Mouse (Mus musculus) liver, postnatal 0 days (tissue): ENCODE measurements around the gene Lgals12. TPM values are rescaled to one million over a fixed set of nuclear protein-coding genes. Genes with fewer than 3 reads are reported as not detected.
A peak's percentile ranks its signal among the peaks of the same experiment; 100 is the strongest.

Source experiments
- ATAC-seq: fragments of 200-750 bp; cut with Nextera tagmentation; 2 replicates; pipeline ENCODE4 v1.8.0; 2017; ENCODE audit warnings: mild to moderate bottlenecking, moderate library complexity
- DNase-seq: peaks from one replicate; pipeline ENCODE4 v3.0.0-alpha.2; 2016
- H3K27ac ChIP-seq: fragments of 300-500 bp; sonication (generic); 2 replicates; pipeline ENCODE4 v1.5.1; 2014; ENCODE audit warnings: antibody characterized with exemption, moderate library complexity, mild to moderate bottlenecking, low read depth
- H3K27me3 ChIP-seq: fragments of 300-500 bp; sonication (generic); 2 replicates; pipeline ENCODE4 v1.6.1; 2014; ENCODE audit warnings: low read length, control low read depth, mixed read lengths; ENCODE audit not compliant: insufficient read depth
- H3K36me3 ChIP-seq: fragments of 300-500 bp; sonication (generic); replicated peaks from 2 replicates; pipeline ENCODE4 v1.6.1; 2014; ENCODE audit warnings: mild to moderate bottlenecking, control low read depth, low read length, moderate library complexity, mixed read lengths; ENCODE audit not compliant: insufficient read depth
- H3K4me1 ChIP-seq: fragments of 300-500 bp; sonication (generic); 2 replicates; pipeline ENCODE4 v1.6.1; 2014; ENCODE audit warnings: antibody characterized with exemption, mild to moderate bottlenecking, control low read depth; ENCODE audit not compliant: insufficient read depth
- H3K4me2 ChIP-seq: fragments of 300-500 bp; sonication (generic); 2 replicates; pipeline ENCODE4 v1.6.1; 2014; ENCODE audit warnings: low read depth, mild to moderate bottlenecking, low read length, moderate library complexity, mixed read lengths
- H3K4me3 ChIP-seq: fragments of 300-500 bp; sonication (generic); 2 replicates; pipeline ENCODE4 v1.5.1; 2014; ENCODE audit warnings: low read depth, low read length
- H3K9ac ChIP-seq: fragments of 300-500 bp; sonication (generic); replicated peaks from 2 replicates; pipeline ENCODE4 v1.6.1; 2014; ENCODE audit warnings: mild to moderate bottlenecking, moderate library complexity
- H3K9me3 ChIP-seq: fragments of 300-500 bp; sonication (generic); 2 replicates; pipeline ENCODE4 v1.6.1; 2016; ENCODE audit warnings: mild to moderate bottlenecking, control low read depth, low read length, mixed read lengths
- CTCF ChIP-seq: sonication (generic); IDR thresholded peaks from 2 replicates; pipeline ENCODE4 v1.5.1; 2016; ENCODE audit warnings: antibody characterized with exemption, low read depth
- EP300 ChIP-seq: IDR thresholded peaks from 2 replicates; pipeline ENCODE4 v1.6.1; 2016; ENCODE audit warnings: antibody characterized with exemption, low read depth, mild to moderate bottlenecking
- WGBS: fragments of 180-500 bp; shearing (Covaris S2); extraction: QIAGEN DNeasy Blood & Tissue Kit; methylation state at CpG from one replicate; pipeline ENCODE4 v1.1.7; 2014; ENCODE audit not compliant: insufficient replicate concordance; 5-methylcytosine and 5-hydroxymethylcytosine counted together
- polyA plus RNA-seq: library from polyadenylated mRNA; unstranded; fragments of >200 nt; fragmentation: Nextera tagmentation; extraction: Ambion mirVana; gene quantifications from 2 replicates; pipeline ENCODE4 v1.2.1, GENCODE M21; 2015

Lgals12 gene
- polyA plus RNA-seq, 1 experiment from 2014 or later: not detected

DNA sequence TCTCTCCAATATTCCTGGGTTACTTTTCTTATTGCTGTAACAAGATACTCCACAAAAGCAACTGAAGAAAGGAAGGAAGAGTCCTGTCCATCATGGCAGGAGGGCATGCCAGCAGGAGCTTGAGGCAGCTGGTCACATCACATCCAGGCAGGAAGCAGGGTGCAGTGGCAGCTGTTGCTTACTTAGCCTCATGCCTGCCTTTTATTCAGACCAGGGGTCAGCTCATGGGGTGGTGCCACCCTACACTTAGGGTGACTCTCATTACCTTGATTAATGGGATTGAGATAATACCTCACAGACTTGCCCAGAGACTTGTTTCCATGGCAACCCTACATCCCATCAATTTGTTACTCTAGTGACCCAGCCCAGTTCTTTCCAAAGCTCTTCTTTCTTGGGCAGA lies 2.0 kb downstream of the Lgals12 start:
- no peak overlapping the region for H3K9ac ChIP-seq
- DNase-seq (no peak), ATAC-seq (no peak)
- H3K36me3 ChIP-seq: no peaks in the 10 kb centered on the region
- no peak for TF ChIP-seq EP300
- TF ChIP-seq CTCF: no peak
- H3K4me3 ChIP-seq: no peak overlapping the region
- H3K4me2 ChIP-seq: no peak overlapping the region
- peaks cover 8% of the 10 kb centered on the region for H3K4me1 ChIP-seq
- H3K27ac ChIP-seq: no peak overlapping the region
- H3K9me3 ChIP-seq: no peaks in the 10 kb centered on the region
- peaks cover 9% of the 10 kb centered on the region; the same call in 1 of the 2 replicates for H3K27me3 ChIP-seq

DNA sequence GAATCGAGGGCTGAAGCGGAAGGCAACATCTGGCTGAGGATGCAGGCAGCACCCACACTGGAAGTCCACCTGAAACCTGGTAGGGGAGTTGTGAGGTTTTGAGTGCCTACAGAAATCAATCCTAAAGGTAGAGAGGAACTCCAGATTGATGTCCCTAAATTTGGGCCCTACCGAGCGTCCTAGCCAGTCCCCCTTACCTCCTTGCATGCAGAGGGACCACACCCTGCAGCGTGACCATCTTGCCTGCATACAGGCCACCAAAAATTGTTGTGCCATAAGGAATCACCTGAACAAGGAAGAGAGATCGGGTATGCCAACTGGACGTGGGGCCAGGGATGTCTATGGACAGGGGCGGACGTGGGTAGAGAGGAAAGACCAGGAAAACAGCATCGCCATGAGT lies 2.9 kb downstream of the Lgals12 start:
- Histone ChIP-seq H3K9me3 (no peaks in the 10 kb centered on the region), H3K4me2 (no peak overlapping the region), H3K27me3 (peaks cover 7% of the 10 kb centered on the region; the same call in 1 of the 2 replicates), H3K4me1 (peaks cover 8% of the 10 kb centered on the region), H3K9ac (no peak overlapping the region), H3K36me3 (no peaks in the 10 kb centered on the region), H3K27ac (no peak overlapping the region), H3K4me3 (no peak overlapping the region)
- WGBS: 81% methylated on average over 10 of the region's 10 CpGs
- ATAC-seq (no peak), DNase-seq (no peak)
- TF ChIP-seq EP300: no peak
- no peak for TF ChIP-seq CTCF

DNA sequence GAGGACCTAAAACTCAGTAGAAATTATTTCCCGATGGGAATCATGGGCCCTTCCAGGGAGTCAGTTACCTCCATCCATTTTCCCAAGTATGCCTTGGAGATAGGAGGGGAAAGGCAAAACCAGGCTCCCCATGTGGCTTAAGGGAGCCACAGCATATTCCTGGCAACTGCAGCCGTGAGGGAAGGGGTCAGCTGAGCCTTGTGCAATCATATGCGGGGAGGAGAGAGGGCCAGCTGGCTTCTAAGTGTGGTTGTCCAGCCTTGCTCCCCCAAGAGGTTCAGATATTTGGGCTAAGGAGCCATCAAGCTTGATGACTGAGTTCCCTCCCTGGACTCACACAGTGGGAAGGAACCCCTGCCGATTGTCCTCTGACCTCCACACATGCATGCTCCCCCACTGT lies 5.4 kb downstream of the Lgals12 start:
- no peak for DNase-seq
- Histone ChIP-seq H3K36me3 (no peaks in the 10 kb centered on the region), H3K9ac (no peak overlapping the region), H3K9me3 (no peaks in the 10 kb centered on the region), H3K4me1 (peaks cover 4% of the 10 kb centered on the region), H3K27me3 (peaks cover 5% of the 10 kb centered on the region; the same call in 1 of the 2 replicates), H3K4me3 (no peak overlapping the region), H3K4me2 (no peak overlapping the region), H3K27ac (no peak overlapping the region)
- TF ChIP-seq CTCF: no peak
- TF ChIP-seq EP300: no peak
- 78% methylated on average over 4 of the region's 4 CpGs for WGBS
- ATAC-seq: no peak

DNA sequence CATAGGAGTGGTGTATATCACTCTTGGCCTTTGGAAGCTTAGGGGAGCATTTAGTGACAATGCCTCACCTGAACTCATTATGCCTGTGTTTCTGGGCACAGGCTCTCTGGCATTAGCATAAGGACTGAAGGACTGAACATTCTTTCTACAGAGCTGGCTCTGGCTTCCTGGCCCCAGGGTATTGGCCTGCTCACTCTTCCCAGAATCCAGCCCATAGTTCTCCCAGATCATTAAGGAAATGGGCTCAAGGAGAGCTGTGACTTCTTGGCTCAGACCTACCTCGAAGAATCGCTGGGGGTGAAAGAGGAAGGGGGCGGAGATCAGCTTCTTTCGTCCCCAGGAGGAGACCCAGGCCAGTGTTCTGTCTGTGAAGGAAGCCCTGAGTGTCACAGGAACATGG lies 8.5 kb downstream of the Lgals12 start:
- H3K4me1 ChIP-seq: no peaks in the 10 kb centered on the region
- ATAC-seq (no peak), DNase-seq (no peak)
- H3K27ac ChIP-seq: no peak overlapping the region
- no peak overlapping the region for H3K9ac ChIP-seq
- WGBS: 50% methylated on average over 4 of the region's 4 CpGs
- H3K4me2 ChIP-seq: no peak overlapping the region
- TF ChIP-seq EP300: no peak
- TF ChIP-seq CTCF: no peak
- no peaks in the 10 kb centered on the region for H3K9me3 ChIP-seq
- H3K36me3 ChIP-seq: no peaks in the 10 kb centered on the region
- no peaks in the 10 kb centered on the region for H3K27me3 ChIP-seq
- no peak overlapping the region for H3K4me3 ChIP-seq

DNA sequence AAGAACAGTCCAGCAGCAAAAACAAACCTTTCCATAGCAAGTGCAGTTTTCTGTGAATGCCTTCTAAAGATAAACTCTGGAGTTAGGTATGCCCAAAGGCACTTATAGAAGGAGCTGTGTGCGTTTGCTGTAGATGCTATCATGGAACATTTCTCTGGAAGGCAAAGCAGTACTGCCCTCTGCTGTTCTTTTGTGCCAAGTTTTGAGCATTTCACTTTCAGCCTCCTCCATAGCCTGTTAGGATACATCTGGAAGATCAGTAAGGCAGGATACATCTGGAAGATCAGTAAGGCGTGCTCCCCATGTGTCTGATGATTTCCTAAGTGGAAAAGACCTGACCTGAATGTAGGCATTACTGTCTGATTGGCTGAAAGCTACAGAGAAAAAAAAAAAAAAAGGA lies 11.5 kb downstream of the Lgals12 start:
- Histone ChIP-seq H3K36me3 (no peaks in the 10 kb centered on the region), H3K4me3 (no peak overlapping the region), H3K9ac (no peak overlapping the region), H3K9me3 (no peaks in the 10 kb centered on the region), H3K4me2 (no peak overlapping the region), H3K27me3 (no peaks in the 10 kb centered on the region), H3K4me1 (no peaks in the 10 kb centered on the region), H3K27ac (no peak overlapping the region)
- DNase-seq: peak; percentile 30
- TF ChIP-seq EP300: no peak
- peak; percentile 77 for TF ChIP-seq CTCF
- 17% methylated on average over 2 of the region's 2 CpGs for WGBS
- no peak for ATAC-seq

DNA sequence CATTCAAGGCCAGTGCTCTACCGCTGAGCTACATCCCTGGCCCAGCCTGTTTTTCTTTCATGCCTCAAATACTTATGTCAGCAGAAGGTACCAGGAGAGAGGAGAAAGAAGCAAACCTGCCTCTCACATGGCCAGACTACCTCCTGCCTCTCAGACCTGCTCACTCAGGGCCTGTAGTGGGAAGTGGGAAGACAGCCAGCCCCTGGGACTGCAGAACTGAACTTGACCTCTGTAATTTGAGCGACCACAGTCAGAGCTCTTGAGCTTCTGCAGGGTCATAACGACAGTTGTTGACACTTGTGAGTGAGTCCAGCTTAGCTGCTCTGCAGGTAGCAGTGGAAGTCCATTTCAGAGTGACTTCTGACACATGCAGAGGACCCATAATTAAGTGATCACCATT lies 15.0 kb downstream of the Lgals12 start:
- ATAC-seq: no peak

DNA sequence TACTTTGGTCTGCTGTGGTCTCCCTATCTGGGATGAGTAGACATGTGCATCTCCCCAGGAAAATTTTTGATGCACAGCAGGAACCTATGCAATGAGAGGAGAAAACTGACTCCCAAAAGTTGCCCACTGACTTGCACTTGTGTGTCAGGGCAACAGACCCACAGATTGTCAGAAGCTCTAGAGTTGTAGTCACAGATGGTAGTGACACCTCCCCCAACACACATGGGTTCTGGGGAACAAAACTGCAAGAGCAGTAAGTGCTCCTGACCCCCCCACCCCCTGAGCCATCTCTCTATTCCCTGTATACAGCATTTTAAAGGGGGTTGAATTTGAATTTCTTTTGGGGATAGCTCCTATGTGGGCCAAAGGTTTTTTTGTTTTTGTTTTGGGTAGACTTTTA lies 16.2 kb downstream of the Lgals12 start:
- Histone ChIP-seq H3K9ac (no peak overlapping the region), H3K27ac (no peak overlapping the region), H3K4me3 (no peak overlapping the region), H3K9me3 (no peaks in the 10 kb centered on the region), H3K4me2 (no peak overlapping the region), H3K4me1 (no peaks in the 10 kb centered on the region), H3K27me3 (no peaks in the 10 kb centered on the region), H3K36me3 (no peaks in the 10 kb centered on the region; the same call in 1 of the 2 replicates)
- ATAC-seq (no peak), DNase-seq (no peak)
- TF ChIP-seq EP300 (no peak), CTCF (no peak)

More for the DNA sequence above, 15.0 kb downstream of the Lgals12 start:
- TF ChIP-seq CTCF (no peak), EP300 (no peak)
- Histone ChIP-seq H3K36me3 (no peaks in the 10 kb centered on the region), H3K27me3 (no peaks in the 10 kb centered on the region), H3K4me2 (no peak overlapping the region), H3K9ac (no peak overlapping the region), H3K4me3 (no peak overlapping the region), H3K4me1 (no peaks in the 10 kb centered on the region), H3K9me3 (no peaks in the 10 kb centered on the region), H3K27ac (no peak overlapping the region)
- no peak for DNase-seq
- 51% methylated on average over 3 of the region's 3 CpGs for whole genome bisulfite sequencing
